20 mouse cellular contexts compared by ENCODE assay signal in genomic region chr1:90430480-90430879, GRCm38 (mm10).
"Had no signal": no experiment of that assay in that cellular context is flagged by ENCODE, and none has a peak within 500 bp of the region (broad histone marks: within the 10 kb centered on the region; RNA-seq: fewer than 3 reads in every experiment).

No protein-coding gene starts in this region.

- H3K9ac ChIP-seq: liver, embryonic 13.5 days; midbrain, embryonic 12.5 days; midbrain, embryonic 15.5 days; neural tube, embryonic 13.5 days had no signal

- H3K4me2 ChIP-seq: liver, embryonic 13.5 days; midbrain, embryonic 12.5 days; midbrain, embryonic 15.5 days; neural tube, embryonic 13.5 days had no signal

- H3K4me3 ChIP-seq: layer of hippocampus, adult 2 months; left cerebral cortex, adult 2 months; liver, embryonic 13.5 days; midbrain, embryonic 12.5 days; midbrain, embryonic 15.5 days; myocyte; neural tube, embryonic 13.5 days had no signal

- ATAC-seq: midbrain, embryonic 15.5 days had no signal

- DNase-seq: kidney, adult 18-20 months; kidney, adult 9 months; kidney, postnatal 25 days; layer of hippocampus, adult 9-11 months; liver, embryonic 13.5 days; lung, adult 2 months; lung, postnatal 14 days; lung, postnatal 4 days; retina, postnatal 1 day; right cerebral cortex, postnatal 25 days; thymus, adult 18-20 months; thymus, postnatal 14 days; thymus, postnatal 4 days had no signal

- H3K9me3 ChIP-seq: liver, embryonic 13.5 days; midbrain, embryonic 12.5 days; midbrain, embryonic 15.5 days; neural tube, embryonic 13.5 days had no signal

- H3K27ac ChIP-seq: kidney, postnatal 0 days; layer of hippocampus, adult 2 months; left cerebral cortex, adult 2 months; liver, embryonic 13.5 days; midbrain, embryonic 12.5 days; midbrain, embryonic 15.5 days; neural tube, embryonic 13.5 days had no signal

- H3K36me3 ChIP-seq: liver, embryonic 13.5 days; midbrain, embryonic 12.5 days; midbrain, embryonic 15.5 days; neural tube, embryonic 13.5 days had no signal

- H3K4me1 ChIP-seq: liver, embryonic 13.5 days; midbrain, embryonic 15.5 days had no signal

- H3K27me3 ChIP-seq: liver, embryonic 13.5 days; midbrain, embryonic 15.5 days; neural tube, embryonic 13.5 days had no signal
